Mouse (Mus musculus): Measurements from ENCODE around the gene Slc12a1. TPM values are rescaled to one million over a fixed set of nuclear protein-coding genes. Genes with fewer than 3 reads are reported as not detected.

The Slc12a1 gene
- polyA plus RNA-seq, 1 experiment from 2014 or later, result 0.09 TPM

DNA sequence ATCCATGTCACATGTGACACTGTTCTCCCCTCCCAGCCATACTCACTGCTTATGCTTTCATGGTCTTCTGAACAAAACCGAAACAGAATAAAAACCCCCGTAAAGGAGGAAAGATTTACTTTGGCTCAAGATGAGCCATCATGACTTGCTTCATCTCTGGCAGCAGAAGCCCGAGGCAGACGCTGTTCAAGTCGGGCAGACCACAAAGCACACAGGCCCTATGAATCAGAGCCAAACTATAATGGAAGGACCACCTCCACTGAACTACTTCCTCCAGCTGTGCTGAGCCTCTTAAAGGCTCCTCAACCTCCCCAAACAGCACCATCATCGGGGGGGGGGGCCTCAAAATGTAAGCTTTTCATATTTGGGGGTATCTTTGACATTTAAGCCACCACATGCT lies 65.0 kb downstream of the Slc12a1 start:
- no peak for ATAC-seq (ENCODE audit: low FRiP score)
- no peak overlapping the region for H3K4me3 ChIP-seq
- 77% methylated on average over 6 of the region's 6 CpGs for WGBS

DNA sequence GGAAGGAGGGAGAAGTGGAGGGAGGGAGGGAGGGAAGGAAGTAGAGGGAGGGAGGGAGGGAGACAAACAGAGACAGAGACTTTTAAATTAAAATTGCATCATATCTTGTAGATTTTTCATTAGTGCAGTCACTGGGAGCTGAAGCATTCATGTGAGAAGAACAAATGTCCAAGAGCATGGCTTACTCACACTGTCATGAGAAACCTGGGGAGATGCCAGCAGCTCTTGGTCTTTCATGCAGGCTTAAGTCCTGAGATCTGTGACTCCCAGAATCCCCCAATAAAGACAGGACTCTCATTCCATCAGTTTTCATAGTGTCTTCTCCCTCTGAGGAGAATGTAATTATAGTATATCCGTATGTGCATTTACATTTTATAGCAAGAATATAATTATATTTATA lies 66.3 kb downstream of the Slc12a1 start:
- Histone ChIP-seq H3K9ac (no peak overlapping the region), H3K36me3 (no peaks in the 10 kb centered on the region), H3K4me1 (replicated peaks) (no peaks in the 10 kb centered on the region), H3K9me3 (no peaks in the 10 kb centered on the region), H3K27me3 (no peaks in the 10 kb centered on the region), H3K4me3 (no peak overlapping the region), H3K27ac (no peak overlapping the region), H3K4me2 (no peak overlapping the region)
- ATAC-seq (ENCODE audit: low FRiP score), result no peak
- 89% methylated on average over 1 of the region's 1 CpGs for WGBS

More for the DNA sequence above, 65.0 kb downstream of the Slc12a1 start:
- Histone ChIP-seq H3K36me3 (no peaks in the 10 kb centered on the region), H3K27ac (no peak overlapping the region), H3K4me1 (replicated peaks) (peaks cover under 1% of the 10 kb centered on the region; the same call in 1 of the 2 replicates), H3K9ac (no peak overlapping the region), H3K4me2 (no peak overlapping the region), H3K9me3 (no peaks in the 10 kb centered on the region), H3K27me3 (no peaks in the 10 kb centered on the region)

DNA sequence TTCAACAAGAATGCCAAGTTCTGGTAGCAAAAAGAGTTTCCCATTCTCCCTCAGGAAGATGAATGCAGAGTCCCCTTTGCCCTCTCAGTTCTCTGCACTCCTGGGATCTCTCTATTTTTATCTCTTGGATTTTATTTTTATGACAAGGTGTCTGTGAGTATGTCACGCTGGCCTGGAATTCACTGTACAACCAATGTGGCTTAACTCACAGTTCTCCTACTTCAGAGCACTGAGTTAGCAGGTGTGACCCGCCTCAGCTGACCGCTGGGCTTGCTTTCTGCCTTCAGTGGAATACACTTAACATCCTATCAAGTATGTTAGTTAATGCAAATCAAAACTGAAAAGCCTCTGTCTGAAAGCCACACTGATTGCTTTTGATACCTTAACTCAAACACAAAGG lies 67.0 kb downstream of the Slc12a1 start:
- Histone ChIP-seq H3K4me2 (no peak overlapping the region), H3K36me3 (no peaks in the 10 kb centered on the region), H3K27ac (no peak overlapping the region), H3K4me3 (no peak overlapping the region), H3K27me3 (no peaks in the 10 kb centered on the region), H3K9ac (no peak overlapping the region), H3K4me1 (replicated peaks) (no peaks in the 10 kb centered on the region), H3K9me3 (no peaks in the 10 kb centered on the region)
- WGBS, result 85% methylated on average over 3 of the region's 3 CpGs
- no peak for ATAC-seq (ENCODE audit: low FRiP score)

DNA sequence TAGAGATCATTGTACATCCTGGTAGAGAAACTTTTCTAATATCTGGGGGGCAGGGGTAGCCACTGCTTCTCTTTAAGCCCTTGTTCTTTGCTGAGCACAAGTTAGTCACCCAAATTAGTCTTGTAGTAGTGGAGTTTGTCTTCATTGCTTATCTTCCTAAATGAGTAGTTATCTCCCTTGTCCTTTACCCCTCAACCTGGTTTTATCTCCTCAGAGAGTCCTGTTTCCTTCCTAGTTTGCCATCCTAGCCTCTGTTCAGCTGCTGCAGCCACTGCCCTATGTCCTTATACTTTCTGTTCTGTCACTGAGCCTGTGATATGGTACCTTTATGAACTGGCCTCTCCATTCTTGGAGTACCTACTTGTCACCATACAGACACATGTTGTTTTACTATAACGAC lies 69.4 kb downstream of the Slc12a1 start:
- no peaks in the 10 kb centered on the region for H3K36me3 ChIP-seq
- H3K27me3 ChIP-seq, result no peaks in the 10 kb centered on the region
- H3K4me2 ChIP-seq, result no peak overlapping the region
- H3K9ac ChIP-seq, result no peak overlapping the region
- H3K27ac ChIP-seq, result no peak overlapping the region
- no peak overlapping the region for H3K4me3 ChIP-seq
- no peaks in the 10 kb centered on the region for H3K9me3 ChIP-seq
- WGBS, result 83% methylated on average over 1 of the region's 1 CpGs
- no peaks in the 10 kb centered on the region for H3K4me1 ChIP-seq (replicated peaks)
- no peak for ATAC-seq (ENCODE audit: low FRiP score)

DNA sequence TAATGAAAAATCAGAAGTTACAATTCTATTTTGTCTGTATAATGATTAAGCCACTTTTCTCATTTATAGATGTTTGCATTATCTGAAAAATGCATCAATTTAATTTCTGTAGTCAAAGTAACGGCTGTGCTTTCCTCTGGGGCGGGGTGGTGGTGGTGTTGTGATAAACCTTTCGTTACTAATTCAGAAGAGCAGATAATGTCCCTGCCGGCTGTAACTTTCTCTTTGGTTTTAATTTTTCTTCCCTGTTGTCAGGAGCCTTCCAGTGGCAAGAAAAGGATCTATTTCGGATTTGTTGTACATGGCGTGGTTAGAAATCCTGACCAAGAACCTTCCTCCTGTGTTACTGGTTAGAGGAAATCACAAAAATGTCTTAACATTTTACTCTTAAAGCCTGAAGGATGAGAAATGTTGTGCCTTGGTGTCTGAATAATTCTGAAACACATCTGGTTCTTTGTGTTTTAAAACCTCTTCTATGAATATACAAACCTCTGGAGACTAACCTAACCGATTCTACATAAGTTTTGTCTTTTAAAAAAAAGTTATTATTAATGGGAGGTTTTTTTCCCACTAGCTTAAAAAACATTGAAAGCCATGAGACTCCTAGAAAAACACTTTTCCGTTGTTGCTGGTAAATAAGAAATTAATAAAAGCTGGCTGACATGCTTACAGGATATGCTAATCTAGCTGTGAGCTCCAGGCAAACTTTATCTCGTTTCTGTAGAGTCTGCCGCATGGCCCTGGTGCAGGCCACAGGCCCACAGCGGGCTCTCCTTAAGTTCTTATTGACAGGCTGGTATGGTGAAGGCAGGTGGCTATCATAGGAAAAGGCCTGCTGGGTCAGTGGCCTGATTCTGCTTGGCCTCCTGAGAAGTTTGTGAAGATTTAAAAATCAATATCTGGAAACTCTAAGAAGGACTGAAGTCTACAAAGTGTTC lies 76.4 kb downstream of the Slc12a1 start:
- ATAC-seq (ENCODE audit: low FRiP score), result no peak
- H3K9ac ChIP-seq, result no peak overlapping the region
- WGBS, result 87% methylated on average over 11 of the region's 11 CpGs
- H3K4me3 ChIP-seq, result no peak overlapping the region
- H3K36me3 ChIP-seq, result no peaks in the 10 kb centered on the region
- H3K27ac ChIP-seq, result no peak overlapping the region
- no peaks in the 10 kb centered on the region for H3K9me3 ChIP-seq
- H3K27me3 ChIP-seq, result no peaks in the 10 kb centered on the region
- no peaks in the 10 kb centered on the region for H3K4me1 ChIP-seq (replicated peaks)
- no peak overlapping the region for H3K4me2 ChIP-seq

DNA sequence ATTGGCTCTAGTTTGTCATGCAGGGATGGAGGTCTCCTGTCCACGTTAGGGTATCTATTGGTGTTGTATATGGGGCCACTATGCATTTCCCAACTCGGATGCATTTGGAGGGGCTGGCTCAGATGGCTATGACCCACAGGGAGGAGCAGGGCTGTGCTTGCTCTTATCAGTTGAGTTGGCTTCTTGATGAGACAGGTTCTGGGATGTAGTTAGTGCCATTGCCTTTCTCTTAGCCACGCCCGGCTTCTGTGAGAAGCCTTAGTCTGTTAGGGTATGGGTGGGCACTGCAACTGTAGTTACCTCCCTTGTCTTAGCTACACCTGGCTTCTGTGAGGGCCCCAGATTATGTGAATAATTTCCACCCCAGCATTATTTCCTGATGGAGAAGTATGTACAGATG lies 79.9 kb downstream of the Slc12a1 start:
- H3K4me2 ChIP-seq, result no peak overlapping the region
- H3K4me1 ChIP-seq (replicated peaks), result no peaks in the 10 kb centered on the region
- no peak overlapping the region for H3K4me3 ChIP-seq
- 92% methylated on average over 4 of the region's 4 CpGs for WGBS
- H3K36me3 ChIP-seq, result no peaks in the 10 kb centered on the region
- no peak overlapping the region for H3K9ac ChIP-seq
- no peaks in the 10 kb centered on the region for H3K27me3 ChIP-seq
- H3K27ac ChIP-seq, result no peak overlapping the region
- no peaks in the 10 kb centered on the region for H3K9me3 ChIP-seq
- ATAC-seq (ENCODE audit: low FRiP score), result no peak

DNA sequence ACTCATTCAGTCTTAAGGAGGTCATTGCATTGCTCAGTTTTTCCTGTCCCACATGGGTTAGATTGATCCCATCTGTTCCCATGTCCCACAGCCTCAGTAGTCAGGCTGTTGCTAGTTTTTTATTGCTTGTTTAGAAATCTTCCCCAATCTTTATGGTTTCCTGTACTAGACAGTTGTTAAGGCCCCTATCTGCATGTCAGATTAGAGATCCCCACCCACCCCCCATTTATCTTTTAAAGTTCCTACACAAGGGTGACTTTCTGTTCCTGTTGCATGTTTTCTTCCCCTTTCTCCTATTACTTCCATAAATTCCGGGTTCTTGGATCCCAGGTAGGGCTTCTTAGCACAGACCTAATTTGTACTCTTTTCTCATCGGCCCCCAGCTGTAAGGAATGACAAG lies 81.2 kb downstream of the Slc12a1 start:
- H3K4me2 ChIP-seq, result no peak overlapping the region
- H3K4me3 ChIP-seq, result no peak overlapping the region
- no peaks in the 10 kb centered on the region for H3K4me1 ChIP-seq (replicated peaks)
- ATAC-seq (ENCODE audit: low FRiP score), result no peak
- H3K27me3 ChIP-seq, result no peaks in the 10 kb centered on the region
- H3K9ac ChIP-seq, result no peak overlapping the region
- H3K36me3 ChIP-seq, result no peaks in the 10 kb centered on the region
- no peaks in the 10 kb centered on the region for H3K9me3 ChIP-seq
- WGBS, result 87% methylated on average over 2 of the region's 2 CpGs
- H3K27ac ChIP-seq, result no peak overlapping the region

DNA sequence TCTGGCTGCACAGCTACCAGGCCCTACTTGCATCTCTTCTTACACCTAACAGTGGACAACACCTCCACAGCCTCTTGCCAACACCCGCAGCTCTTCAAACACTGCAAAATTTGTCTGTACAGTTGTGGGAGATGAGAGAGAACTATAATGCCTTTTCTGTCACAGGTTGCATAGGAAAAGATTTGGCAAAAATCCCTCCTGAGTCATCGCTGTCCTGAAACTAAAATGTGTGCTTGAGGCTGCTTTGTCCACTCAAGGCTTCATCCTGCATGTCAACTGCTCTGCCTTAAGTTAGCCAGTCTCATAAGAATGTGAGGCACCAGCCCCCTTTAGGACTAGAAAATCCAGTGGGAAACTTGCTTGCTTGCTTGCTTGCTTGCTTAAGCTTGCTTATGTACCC lies 81.7 kb downstream of the Slc12a1 start:
- no peak for ATAC-seq (ENCODE audit: low FRiP score)
- H3K4me2 ChIP-seq, result no peak overlapping the region

DNA sequence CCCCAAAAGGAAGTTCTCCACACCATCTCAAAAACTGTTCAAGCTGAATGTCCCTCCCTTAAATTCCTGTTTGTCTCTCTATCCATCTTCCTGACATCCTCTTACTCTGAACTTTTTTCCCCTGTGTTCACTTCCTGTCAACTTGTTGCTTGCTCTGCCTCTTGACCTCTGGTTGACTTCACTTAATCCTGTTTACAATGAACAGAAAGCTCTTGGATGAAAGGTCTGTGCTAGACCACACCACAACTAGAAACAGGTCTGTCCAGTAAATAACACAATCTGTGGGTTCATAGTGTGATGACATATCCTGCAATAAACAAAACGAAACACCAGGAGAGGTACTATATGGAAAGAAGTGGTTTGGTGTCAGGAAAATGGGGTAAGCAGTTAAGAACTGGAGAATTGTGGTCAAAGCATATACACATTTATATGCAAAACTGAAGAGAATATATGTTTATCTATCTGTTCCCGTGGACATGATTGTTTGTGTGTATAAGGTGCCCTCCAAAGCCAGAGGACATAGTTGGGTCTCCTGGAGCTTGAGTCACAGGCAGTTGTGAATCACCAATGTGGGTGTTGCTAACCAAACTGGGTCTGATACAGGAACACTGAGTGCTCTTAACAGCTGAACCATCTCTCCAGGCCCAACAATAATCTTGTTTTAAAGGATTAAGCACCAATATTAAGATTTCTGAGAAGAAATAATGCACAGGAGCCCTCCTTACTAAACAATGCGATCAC lies 93.4 kb downstream of the Slc12a1 start:
- H3K4me1 ChIP-seq (replicated peaks), result peaks cover 15% of the 10 kb centered on the region
- no peak for ATAC-seq (ENCODE audit: low FRiP score)
- H3K9ac ChIP-seq, result no peak overlapping the region
- WGBS, result 97% methylated on average over 3 of the region's 3 CpGs
- H3K27ac ChIP-seq, result no peak overlapping the region
- H3K4me2 ChIP-seq, result no peak overlapping the region
- H3K9me3 ChIP-seq, result no peaks in the 10 kb centered on the region
- no peak overlapping the region for H3K4me3 ChIP-seq
- H3K27me3 ChIP-seq, result no peaks in the 10 kb centered on the region
- H3K36me3 ChIP-seq, result peaks cover 4% of the 10 kb centered on the region; the same call in 1 of the 2 replicates

More for the DNA sequence above, 81.7 kb downstream of the Slc12a1 start:
- Histone ChIP-seq H3K27me3 (no peaks in the 10 kb centered on the region), H3K4me3 (no peak overlapping the region), H3K9me3 (no peaks in the 10 kb centered on the region), H3K9ac (no peak overlapping the region), H3K4me1 (replicated peaks) (no peaks in the 10 kb centered on the region), H3K36me3 (no peaks in the 10 kb centered on the region), H3K27ac (no peak overlapping the region)
- 98% methylated on average over 2 of the region's 2 CpGs for WGBS

DNA sequence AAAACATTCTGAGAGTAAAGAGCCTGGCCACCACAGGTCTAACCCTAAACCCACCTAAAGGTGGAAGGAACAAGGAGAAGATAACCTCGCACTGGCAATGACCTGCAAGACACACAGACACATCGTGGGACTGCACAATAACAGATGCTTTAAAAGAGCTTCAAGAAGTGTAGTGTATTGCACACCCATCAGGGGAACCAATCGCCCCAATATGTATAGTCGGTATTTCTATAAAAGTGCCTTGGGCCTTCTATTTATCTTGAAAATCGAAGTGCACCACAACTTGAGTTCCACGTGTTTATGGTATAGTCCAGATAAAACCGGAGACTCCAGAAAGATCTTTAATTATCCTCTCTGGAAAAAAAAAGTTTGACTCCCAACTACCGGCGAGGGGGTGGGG lies 94.4 kb downstream of the Slc12a1 start:
- 15% methylated on average over 9 of the region's 9 CpGs for WGBS
- Histone ChIP-seq H3K4me2 (peak overlapping the region; percentile 72), H3K4me3 (peak overlapping the region; percentile 70), H3K27ac (peak overlapping the region; percentile 92), H3K9ac (peak overlapping the region; percentile 79), H3K27me3 (no peaks in the 10 kb centered on the region), H3K36me3 (peaks cover 4% of the 10 kb centered on the region; the same call in 1 of the 2 replicates), H3K4me1 (replicated peaks) (peaks cover 15% of the 10 kb centered on the region), H3K9me3 (no peaks in the 10 kb centered on the region)
- no peak for ATAC-seq (ENCODE audit: low FRiP score)

DNA sequence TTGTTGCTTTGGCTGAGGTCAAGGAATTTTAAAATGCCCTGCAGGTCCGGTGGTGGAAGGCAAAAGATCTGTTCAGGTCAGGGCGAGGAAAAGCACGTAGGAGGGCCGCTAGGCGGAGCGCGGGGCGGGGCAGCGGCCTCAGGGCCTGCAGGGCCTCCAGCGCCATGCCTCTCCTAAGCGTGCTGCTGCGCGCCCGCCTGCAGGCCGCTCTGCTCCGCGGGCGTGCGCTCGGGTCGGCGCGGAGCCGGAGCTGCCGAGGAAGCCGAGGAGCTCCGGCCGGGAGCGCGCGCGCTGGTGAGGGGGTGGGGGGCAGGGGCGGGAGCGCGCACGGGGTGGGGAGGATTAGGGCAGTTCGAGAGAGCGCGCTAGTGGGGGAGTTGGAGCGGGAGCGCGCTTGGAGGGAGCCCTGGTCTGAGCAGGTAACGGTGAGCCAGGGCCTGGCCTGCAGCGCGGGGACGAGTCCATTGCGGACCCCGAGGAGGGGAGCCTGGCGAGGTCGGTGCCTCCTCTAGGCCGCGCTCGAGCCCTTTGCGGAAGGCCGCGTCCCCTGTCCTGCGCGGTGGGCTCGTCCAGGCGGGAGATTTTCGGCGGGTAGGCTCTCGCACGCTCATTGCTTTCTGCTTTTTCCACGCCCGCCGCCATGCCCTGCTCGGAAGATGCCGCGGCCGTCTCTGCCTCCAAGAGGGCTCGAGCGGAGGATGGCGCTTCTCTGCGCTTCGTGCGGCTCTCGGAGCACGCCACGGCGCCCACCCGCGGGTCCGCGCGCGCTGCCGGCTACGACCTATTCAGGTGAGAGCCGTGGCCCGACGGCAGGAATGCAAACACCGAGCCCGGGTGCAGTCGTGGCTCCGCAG lies 95.0 kb downstream of the Slc12a1 start, which contains the start of gene Dut:
Gene Dut (plus strand): TSS at position 83 of the 854 bp plus-strand sequence.
- H3K27ac ChIP-seq, result peak within 1 kb of the TSS; percentile 92
- under 1% methylated on average over 86 of the region's 96 CpGs for WGBS
- H3K9ac ChIP-seq, result peak within 1 kb of the TSS; percentile 79
- H3K9me3 ChIP-seq, result no peaks in the 10 kb centered on the region
- H3K36me3 ChIP-seq, result peaks cover 4% of the 10 kb centered on the region; the same call in 1 of the 2 replicates
- peak within 1 kb of the TSS; percentile 70 for H3K4me3 ChIP-seq
- H3K4me1 ChIP-seq (replicated peaks), result peaks cover 15% of the 10 kb centered on the region
- H3K27me3 ChIP-seq, result no peaks in the 10 kb centered on the region
- ATAC-seq (ENCODE audit: low FRiP score), result peak; percentile 100
- H3K4me2 ChIP-seq, result peak within 1 kb of the TSS; percentile 72

DNA sequence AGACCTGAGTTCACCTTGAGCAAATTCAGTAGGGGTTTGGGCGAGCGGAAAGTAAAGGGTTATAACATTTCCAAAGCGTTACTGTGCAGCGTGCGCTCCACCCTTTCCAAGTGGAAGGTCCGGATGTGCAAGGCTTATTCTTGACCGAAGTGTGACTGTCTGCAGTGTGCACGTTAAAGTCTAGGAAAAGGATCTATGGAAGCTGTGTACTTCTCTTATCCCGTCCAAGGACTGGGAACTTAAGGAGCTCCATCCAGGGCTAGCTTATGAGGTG lies 95.6 kb downstream of the Slc12a1 start:
- H3K4me1 ChIP-seq (replicated peaks), result peaks cover 15% of the 10 kb centered on the region
- peak overlapping the region; percentile 92 for H3K27ac ChIP-seq
- 0% methylated on average over 9 of the region's 9 CpGs for WGBS
- H3K4me2 ChIP-seq, result peak overlapping the region; percentile 72
- H3K27me3 ChIP-seq, result no peaks in the 10 kb centered on the region
- H3K4me3 ChIP-seq, result peak overlapping the region; percentile 70
- peak overlapping the region; percentile 79 for H3K9ac ChIP-seq
- no peak for ATAC-seq (ENCODE audit: low FRiP score)
- H3K9me3 ChIP-seq, result no peaks in the 10 kb centered on the region
- H3K36me3 ChIP-seq, result peaks cover 4% of the 10 kb centered on the region; the same call in 1 of the 2 replicates
